Mouse (Mus musculus) liver, adult 2 months (tissue): ENCODE data around the gene Wbp2. TPM values are rescaled to one million over a fixed set of nuclear protein-coding genes. Genes with fewer than 3 reads are reported as not detected.

Experiments used
- DNase-seq: peaks from one replicate; pipeline ENCODE4 v3.0.0-alpha.2; 2011; ENCODE audit warnings: low read depth, low spot score; ENCODE audit errors: extremely low read depth
- H3K27ac ChIP-seq: fragments of 200-500 bp; replicated peaks from 2 replicates; pipeline ENCODE4 v1.5.1; 2012; ENCODE audit warnings: low read depth, mild to moderate bottlenecking, control low read depth, inconsistent platforms, low read length; ENCODE audit not compliant: insufficient read depth
- H3K27me3 ChIP-seq: fragments of 200-500 bp; 2 replicates; pipeline ENCODE4 v1.6.1; 2012; ENCODE audit warnings: mild to moderate bottlenecking, moderate library complexity, low read length, inconsistent platforms; ENCODE audit not compliant: control insufficient read depth, insufficient read depth
- H3K36me3 ChIP-seq: fragments of 200-500 bp; 2 replicates; pipeline ENCODE4 v1.6.1; 2012; ENCODE audit warnings: low read length, inconsistent platforms; ENCODE audit not compliant: control insufficient read depth, insufficient read depth
- H3K4me1 ChIP-seq: fragments of 200-500 bp; 2 replicates; pipeline ENCODE4 v1.6.1; 2011; ENCODE audit warnings: low read length; ENCODE audit not compliant: control insufficient read depth, insufficient read depth
- H3K4me3 ChIP-seq: fragments of 200-500 bp; 2 replicates; pipeline ENCODE4 v1.5.1; 2011; ENCODE audit warnings: low read depth, mild to moderate bottlenecking, control low read depth, low read length, moderate library complexity; ENCODE audit not compliant: insufficient read depth
- H3K79me2 ChIP-seq: fragments of 200-500 bp; 2 replicates; pipeline ENCODE4 v1.6.1; 2012; ENCODE audit warnings: inconsistent platforms, mild to moderate bottlenecking, low read length, moderate library complexity; ENCODE audit not compliant: control insufficient read depth, insufficient read depth
- H3K9ac ChIP-seq: fragments of 200-500 bp; 2 replicates; pipeline ENCODE4 v1.6.1; 2012; ENCODE audit warnings: low read depth, mild to moderate bottlenecking, control low read depth, inconsistent platforms, low read length
- CTCF ChIP-seq: fragments of 200-500 bp; IDR thresholded peaks from 2 replicates; pipeline ENCODE4 v1.5.1; 2011; ENCODE audit warnings: low read depth, low read length, control low read depth
- POLR2A ChIP-seq: fragments of 200-500 bp; IDR thresholded peaks from 2 replicates; pipeline ENCODE4 v1.6.1; 2011; ENCODE audit warnings: low read length, control low read depth; ENCODE audit not compliant: insufficient read depth; ENCODE audit errors: extremely low read depth
- WGBS: fragments of 180-500 bp; shearing (Covaris S2); methylation state at CpG from one replicate; pipeline ENCODE4 v1.1.7; 2018; 5-methylcytosine and 5-hydroxymethylcytosine counted together
- polyA plus RNA-seq: library from polyadenylated mRNA; depleted of rRNA; stranded (reverse); fragments of >200 nt; gene quantifications from 2 replicates; pipeline ENCODE4 v1.2.3, GENCODE M21; 2012; rRNA removed
- total RNA-seq: library from RNA; depleted of rRNA; stranded (reverse); fragments of >200 nt; gene quantifications from 2 replicates; pipeline ENCODE4 v1.2.3, GENCODE M21; 2014; rRNA removed

The Wbp2 gene
- total RNA-seq, result 14.8 and 24.8 TPM in 2 replicates
- 166 and 179 TPM in 2 replicates for polyA plus RNA-seq

GRCm38 (mm10) chr11:116086258-116087193 lies at the start of gene Wbp2:
Gene Wbp2 (minus strand): TSS chr11:116086995.
- peaks cover 18% of the 10 kb centered on the region for H3K4me1 ChIP-seq
- DNase-seq, result peak; percentile 100
- H3K27ac ChIP-seq, result peak within 1 kb of the TSS; percentile 98
- H3K79me2 ChIP-seq, result peaks cover 6% of the 10 kb centered on the region; the same call in 1 of the 2 replicates
- peak within 1 kb of the TSS; percentile 88 for H3K9ac ChIP-seq
- TF ChIP-seq POLR2A, result peak; percentile 63; the same call in 1 of the 2 replicates
- TF ChIP-seq CTCF, result no peak
- H3K27me3 ChIP-seq, result no peaks in the 10 kb centered on the region
- H3K4me3 ChIP-seq, result peak within 1 kb of the TSS; percentile 91
- peaks cover 13% of the 10 kb centered on the region for H3K36me3 ChIP-seq
- WGBS, result under 1% methylated on average over 38 of the region's 43 CpGs

GRCm38 (mm10) chr11:116134171-116134570 lies 47.4 kb upstream of the Wbp2 start:
- DNase-seq, result no peak
- Histone ChIP-seq H3K27me3 (no peaks in the 10 kb centered on the region), H3K9ac (no peak overlapping the region), H3K4me3 (no peak overlapping the region), H3K36me3 (no peaks in the 10 kb centered on the region), H3K4me1 (peaks cover 20% of the 10 kb centered on the region), H3K79me2 (peaks cover 13% of the 10 kb centered on the region; the same call in 1 of the 2 replicates), H3K27ac (no peak overlapping the region)
- TF ChIP-seq POLR2A (no peak), CTCF (no peak)
- 92% methylated on average over 10 of the region's 10 CpGs for WGBS

- H3K9ac ChIP-seq, result no peak overlapping the region
- H3K36me3 ChIP-seq, result no peaks in the 10 kb centered on the region
- H3K27me3 ChIP-seq, result no peaks in the 10 kb centered on the region
- no peak for DNase-seq
- TF ChIP-seq POLR2A, result no peak
- no peak for TF ChIP-seq CTCF
- H3K27ac ChIP-seq, result no peak overlapping the region
- peaks cover 24% of the 10 kb centered on the region for H3K4me1 ChIP-seq
- 75% methylated on average over 5 of the region's 5 CpGs for WGBS
- no peak overlapping the region for H3K4me3 ChIP-seq
- peaks cover 13% of the 10 kb centered on the region; the same call in 1 of the 2 replicates for H3K79me2 ChIP-seq
These were observed 46.7 kb upstream of the Wbp2 start for GRCm38 (mm10) chr11:116133497-116133896.

- Histone ChIP-seq H3K4me1 (peaks cover 27% of the 10 kb centered on the region), H3K9ac (no peak overlapping the region), H3K36me3 (no peaks in the 10 kb centered on the region), H3K79me2 (peaks cover 8% of the 10 kb centered on the region; the same call in 1 of the 2 replicates), H3K4me3 (no peak overlapping the region), H3K27me3 (no peaks in the 10 kb centered on the region), H3K27ac (no peak overlapping the region)
- no peak for TF ChIP-seq POLR2A
- peak; percentile 52 for TF ChIP-seq CTCF
- WGBS, result 71% methylated on average over 16 of the region's 16 CpGs
- no peak for DNase-seq
These were observed 45.9 kb upstream of the Wbp2 start for GRCm38 (mm10) chr11:116132366-116133333.

- peak overlapping the region; percentile 87 for H3K9ac ChIP-seq
- no peaks in the 10 kb centered on the region for H3K36me3 ChIP-seq
- WGBS, result 72% methylated on average over 15 of the region's 15 CpGs
- peaks cover 35% of the 10 kb centered on the region for H3K4me1 ChIP-seq
- TF ChIP-seq POLR2A (no peak), CTCF (no peak)
- no peak overlapping the region for H3K4me3 ChIP-seq
- H3K79me2 ChIP-seq, result peaks cover 8% of the 10 kb centered on the region; the same call in 1 of the 2 replicates
- H3K27me3 ChIP-seq, result no peaks in the 10 kb centered on the region
- peak; percentile 26 for DNase-seq
- H3K27ac ChIP-seq, result peak overlapping the region; percentile 85
These were observed 44.8 kb upstream of the Wbp2 start for GRCm38 (mm10) chr11:116131349-116132170.
